Mouse (Mus musculus): ENCODE data around the gene Pias3. TPM values are rescaled to one million over a fixed set of nuclear protein-coding genes. Genes with fewer than 3 reads are reported as not detected.
"Not testable (repeated sequence)": the region's sequence is repeated elsewhere in the genome, so short reads cannot be mapped to it uniquely, and the experiment has no call there.

Pias3 gene
- polyA plus RNA-seq, 1 experiment = 0.52 TPM

DNA sequence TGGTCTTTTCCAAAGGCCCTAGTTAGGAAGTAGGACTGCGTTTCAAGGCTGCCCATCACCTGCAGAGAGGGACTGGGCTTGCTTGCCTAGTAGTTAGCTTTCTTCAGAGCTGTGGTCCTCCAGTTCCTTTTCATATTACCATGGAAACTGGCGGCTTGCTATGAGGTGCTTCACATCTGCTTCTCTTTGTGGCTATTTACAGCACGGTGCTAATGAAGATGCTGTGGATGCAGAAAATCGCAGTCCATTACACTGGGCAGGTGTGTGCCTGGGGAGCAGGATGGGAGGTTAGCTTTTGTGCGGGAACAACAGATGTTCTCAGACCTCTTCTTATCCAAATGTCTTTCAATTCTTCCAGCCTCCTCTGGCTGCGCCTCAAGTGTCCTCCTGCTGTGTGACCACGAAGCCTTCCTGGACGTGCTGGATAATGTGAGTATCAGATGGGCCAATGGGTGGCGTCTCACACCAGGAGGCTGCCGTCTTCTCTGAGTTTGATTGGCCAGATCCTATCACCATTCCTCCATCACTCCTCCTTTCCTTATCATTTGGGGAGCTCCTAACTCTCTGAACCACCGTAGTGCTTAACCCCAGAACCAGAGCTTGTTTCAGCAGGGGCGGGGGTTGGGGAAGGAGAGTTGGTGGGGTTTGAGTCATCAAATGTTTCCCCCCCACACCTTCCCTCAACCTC, 15.8 kb upstream of the Pias3 start:
- peaks cover 33% of the 10 kb centered on the region for H3K27me3 ChIP-seq (ENCODE audit: control insufficient read depth)

DNA sequence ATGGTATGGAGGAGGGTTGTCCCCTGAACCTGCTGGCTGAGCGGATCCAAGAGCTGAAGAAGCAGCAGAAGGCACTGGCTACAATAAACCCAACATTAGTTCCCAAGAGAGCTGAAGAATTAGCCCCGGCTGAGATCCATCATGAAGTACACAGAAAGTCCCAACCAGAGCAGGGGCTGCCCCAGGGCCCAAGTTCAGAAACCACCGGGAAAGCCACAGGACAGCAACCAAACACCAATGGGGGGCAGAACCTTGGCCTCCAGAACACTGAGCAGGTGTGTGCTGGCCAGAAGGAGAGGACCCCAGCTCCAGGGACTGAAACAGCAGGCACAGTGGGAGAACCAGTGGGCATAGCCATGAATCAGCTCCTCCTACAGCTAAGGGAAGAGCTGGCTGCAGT, 12.7 kb upstream of the Pias3 start:
- Histone ChIP-seq H3K4me3 (replicated peaks) (no peak overlapping the region), H3K36me3 (ENCODE audit: control insufficient read depth) (no peaks in the 10 kb centered on the region), H3K27me3 (ENCODE audit: control insufficient read depth) (peaks cover 50% of the 10 kb centered on the region), H3K9me3 (ENCODE audit: control insufficient read depth, low read length) (no peaks in the 10 kb centered on the region), H3K4me1 (ENCODE audit: control insufficient read depth) (peaks cover 20% of the 10 kb centered on the region)
- TF ChIP-seq TAL1 (IDR thresholded peaks at IDR 0.05; ENCODE audit: low read length) (no peak), GATA1 (IDR thresholded peaks at IDR 0.05; ENCODE audit: low read length) (no peak)

More for the DNA sequence above, 15.8 kb upstream of the Pias3 start:
- Histone ChIP-seq H3K36me3 (ENCODE audit: control insufficient read depth) (no peaks in the 10 kb centered on the region), H3K4me1 (ENCODE audit: control insufficient read depth) (peaks cover 20% of the 10 kb centered on the region), H3K9me3 (ENCODE audit: control insufficient read depth, low read length) (no peaks in the 10 kb centered on the region), H3K4me3 (replicated peaks) (no peak overlapping the region)
- TF ChIP-seq TAL1 (IDR thresholded peaks at IDR 0.05; ENCODE audit: low read length) = no peak
- no peak for TF ChIP-seq GATA1 (IDR thresholded peaks at IDR 0.05; ENCODE audit: low read length)

DNA sequence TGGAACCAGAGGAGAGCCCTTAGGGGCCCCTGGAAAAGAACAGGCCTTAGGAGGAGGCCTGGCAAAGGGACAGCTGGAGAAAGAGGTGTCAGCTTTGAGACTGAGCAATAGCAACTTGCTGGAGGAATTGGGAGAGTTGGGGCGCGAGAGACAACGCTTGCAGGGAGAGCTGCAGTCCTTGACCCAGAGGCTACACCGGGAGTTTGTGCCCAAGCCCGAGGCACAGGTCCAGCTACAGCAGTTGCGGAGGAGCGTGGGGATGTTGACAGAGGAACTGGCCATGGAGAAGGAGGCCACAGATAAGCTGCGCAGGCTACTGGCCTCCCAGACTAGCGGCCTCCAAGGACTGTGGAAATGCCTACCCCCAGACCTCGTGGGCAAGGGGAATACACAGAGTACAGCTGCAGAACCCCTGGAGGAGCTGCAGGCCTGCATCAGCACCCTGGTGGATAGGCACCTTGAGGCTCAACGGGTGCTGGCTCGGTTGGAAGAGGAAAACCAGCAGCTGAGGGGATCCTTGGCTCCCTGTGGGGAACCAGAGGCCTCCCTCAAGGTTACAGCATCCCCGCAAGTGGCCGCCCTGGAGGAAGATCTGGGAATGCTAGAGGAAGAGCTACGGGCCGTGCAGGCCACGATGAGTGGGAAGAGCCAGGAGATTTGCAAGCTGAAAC, 11.9 kb upstream of the Pias3 start:
- no peaks in the 10 kb centered on the region for H3K9me3 ChIP-seq (ENCODE audit: control insufficient read depth, low read length)
- H3K4me1 ChIP-seq (ENCODE audit: control insufficient read depth) = peaks cover 12% of the 10 kb centered on the region
- no peaks in the 10 kb centered on the region for H3K36me3 ChIP-seq (ENCODE audit: control insufficient read depth)
- H3K27me3 ChIP-seq (ENCODE audit: control insufficient read depth) = peaks cover 56% of the 10 kb centered on the region
- no peak overlapping the region for H3K4me3 ChIP-seq (replicated peaks)
- TF ChIP-seq GATA1 (IDR thresholded peaks at IDR 0.05; ENCODE audit: low read length) (no peak), TAL1 (IDR thresholded peaks at IDR 0.05; ENCODE audit: low read length) (no peak)

DNA sequence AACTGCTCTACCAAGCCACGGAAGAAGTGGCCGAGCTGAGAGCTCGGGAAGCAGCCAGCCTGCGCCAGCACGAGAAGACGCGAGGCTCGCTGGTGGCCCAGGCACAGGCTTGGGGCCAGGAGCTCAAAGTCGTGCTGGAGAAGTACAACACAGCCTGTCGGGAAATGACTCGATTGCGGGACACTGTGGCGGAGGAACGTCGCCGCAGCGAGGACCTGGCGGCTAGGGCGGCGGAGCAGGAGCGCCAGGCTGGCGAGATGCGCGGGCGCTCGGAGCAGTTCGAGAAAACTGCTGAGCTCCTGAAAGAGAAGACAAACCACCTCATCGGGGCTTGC, 11.4 kb upstream of the Pias3 start:
- Histone ChIP-seq H3K36me3 (ENCODE audit: control insufficient read depth) (no peaks in the 10 kb centered on the region), H3K4me1 (ENCODE audit: control insufficient read depth) (peaks cover 8% of the 10 kb centered on the region)

DNA sequence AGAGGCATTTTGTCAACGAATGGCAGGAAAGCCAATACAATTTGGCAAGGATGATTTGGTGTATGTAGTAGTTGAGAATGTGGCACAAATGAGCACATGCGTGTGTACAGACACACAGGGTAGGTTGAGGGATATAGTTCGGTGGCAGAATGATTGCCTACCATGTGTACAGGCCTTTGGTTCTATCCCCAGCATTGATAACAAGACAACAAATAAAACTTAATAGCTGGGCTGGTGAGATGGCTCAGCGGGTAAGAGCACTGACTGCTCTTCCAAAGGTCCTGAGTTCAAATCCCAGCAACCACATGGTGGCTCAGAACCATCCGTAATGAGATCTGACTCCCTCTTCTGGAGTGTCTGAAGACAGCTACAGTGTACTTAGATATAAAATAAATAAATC, 10.1 kb upstream of the Pias3 start:
- H3K4me3 ChIP-seq (replicated peaks); H3K9me3 ChIP-seq (ENCODE audit: control insufficient read depth, low read length); H3K36me3 ChIP-seq (ENCODE audit: control insufficient read depth); H3K4me1 ChIP-seq (ENCODE audit: control insufficient read depth): not testable (repeated sequence)
- peaks cover 63% of the 10 kb centered on the region for H3K27me3 ChIP-seq (ENCODE audit: control insufficient read depth)

More for the DNA sequence above, 11.4 kb upstream of the Pias3 start:
- no peak for TF ChIP-seq TAL1 (IDR thresholded peaks at IDR 0.05; ENCODE audit: low read length)
- TF ChIP-seq GATA1 (IDR thresholded peaks at IDR 0.05; ENCODE audit: low read length) = no peak
- no peaks in the 10 kb centered on the region for H3K9me3 ChIP-seq (ENCODE audit: control insufficient read depth, low read length)
- no peak overlapping the region for H3K4me3 ChIP-seq (replicated peaks)
- peaks cover 59% of the 10 kb centered on the region for H3K27me3 ChIP-seq (ENCODE audit: control insufficient read depth)

DNA sequence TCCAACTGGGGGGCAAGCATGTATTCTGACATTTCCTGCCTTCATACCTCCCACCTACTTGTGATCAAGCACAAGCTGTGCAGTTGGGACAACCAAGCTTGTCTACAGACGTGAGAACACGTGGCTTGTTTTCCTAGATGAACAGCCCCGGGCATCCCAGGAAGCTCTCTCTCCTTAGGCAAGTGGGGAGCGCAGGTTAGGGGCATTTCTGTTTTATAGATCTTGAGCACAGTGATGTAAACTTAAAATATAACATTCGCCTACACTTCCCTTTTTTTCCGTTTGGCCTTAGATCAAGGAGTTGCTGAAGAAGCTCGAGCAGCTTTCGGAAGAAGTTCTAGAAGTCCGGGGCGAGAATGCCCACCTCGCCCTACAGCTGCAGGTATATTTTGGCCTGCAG, 7.3 kb upstream of the Pias3 start:
- Histone ChIP-seq H3K36me3 (ENCODE audit: control insufficient read depth) (no peaks in the 10 kb centered on the region), H3K9me3 (ENCODE audit: control insufficient read depth, low read length) (no peaks in the 10 kb centered on the region), H3K4me1 (ENCODE audit: control insufficient read depth) (peaks cover 3% of the 10 kb centered on the region; the same call in 1 of the 2 replicates), H3K27me3 (ENCODE audit: control insufficient read depth) (peaks cover 50% of the 10 kb centered on the region), H3K4me3 (replicated peaks) (no peak overlapping the region)
- TF ChIP-seq TAL1 (IDR thresholded peaks at IDR 0.05; ENCODE audit: low read length) (no peak), GATA1 (IDR thresholded peaks at IDR 0.05; ENCODE audit: low read length) (no peak)

DNA sequence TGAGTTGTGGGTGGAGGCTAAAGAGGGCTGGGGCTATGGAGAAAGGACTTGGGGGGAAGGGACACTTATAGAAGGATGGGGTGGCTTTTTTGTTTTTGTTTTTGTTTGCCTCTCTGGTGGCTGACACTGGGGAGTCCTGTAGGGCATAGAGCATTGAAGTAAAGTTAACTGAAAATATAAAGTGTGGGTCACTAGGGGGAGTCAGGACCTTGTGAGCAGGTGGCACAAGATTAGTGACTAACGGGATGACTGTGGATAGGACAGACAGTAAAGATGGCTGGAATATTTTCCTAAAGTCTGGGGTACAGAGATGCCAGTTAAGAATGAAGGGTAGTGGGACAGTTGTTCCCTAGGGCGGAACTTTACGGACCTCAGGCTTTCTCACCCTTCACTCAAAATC, 5.9 kb upstream of the Pias3 start:
- H3K4me3 ChIP-seq (replicated peaks) = no peak overlapping the region
- TF ChIP-seq TAL1 (IDR thresholded peaks at IDR 0.05; ENCODE audit: low read length) (no peak), GATA1 (IDR thresholded peaks at IDR 0.05; ENCODE audit: low read length) (no peak)
- peaks cover 36% of the 10 kb centered on the region for H3K27me3 ChIP-seq (ENCODE audit: control insufficient read depth)
- H3K4me1 ChIP-seq (ENCODE audit: control insufficient read depth) = no peaks in the 10 kb centered on the region
- no peaks in the 10 kb centered on the region for H3K36me3 ChIP-seq (ENCODE audit: control insufficient read depth)
- no peaks in the 10 kb centered on the region for H3K9me3 ChIP-seq (ENCODE audit: control insufficient read depth, low read length)

DNA sequence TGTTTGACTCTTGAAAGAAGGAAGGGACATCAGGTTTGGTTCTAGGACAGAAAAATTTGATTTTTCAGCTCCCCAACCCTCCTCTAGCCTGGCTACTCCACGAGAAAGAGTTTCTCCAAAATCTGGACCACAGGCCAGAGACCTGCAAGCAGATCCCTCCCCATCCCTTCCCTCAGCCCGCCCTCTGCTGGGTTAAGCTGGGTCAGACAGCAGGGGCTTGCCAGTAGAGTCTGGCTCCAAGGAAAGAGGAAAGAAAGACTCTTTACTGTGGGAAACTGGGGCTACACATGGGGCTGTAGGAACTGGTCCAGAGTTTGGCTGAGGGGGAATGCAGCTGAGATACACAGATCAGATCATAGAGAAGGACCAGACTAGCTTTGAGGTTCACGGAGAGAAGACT, 3.7 kb upstream of the Pias3 start:
- Histone ChIP-seq H3K36me3 (ENCODE audit: control insufficient read depth) (no peaks in the 10 kb centered on the region), H3K9me3 (ENCODE audit: control insufficient read depth, low read length) (no peaks in the 10 kb centered on the region), H3K4me3 (replicated peaks) (no peak overlapping the region), H3K27me3 (ENCODE audit: control insufficient read depth) (peaks cover 29% of the 10 kb centered on the region), H3K4me1 (ENCODE audit: control insufficient read depth) (peaks cover 17% of the 10 kb centered on the region)
- TF ChIP-seq GATA1 (IDR thresholded peaks at IDR 0.05; ENCODE audit: low read length) (no peak), TAL1 (IDR thresholded peaks at IDR 0.05; ENCODE audit: low read length) (no peak)

DNA sequence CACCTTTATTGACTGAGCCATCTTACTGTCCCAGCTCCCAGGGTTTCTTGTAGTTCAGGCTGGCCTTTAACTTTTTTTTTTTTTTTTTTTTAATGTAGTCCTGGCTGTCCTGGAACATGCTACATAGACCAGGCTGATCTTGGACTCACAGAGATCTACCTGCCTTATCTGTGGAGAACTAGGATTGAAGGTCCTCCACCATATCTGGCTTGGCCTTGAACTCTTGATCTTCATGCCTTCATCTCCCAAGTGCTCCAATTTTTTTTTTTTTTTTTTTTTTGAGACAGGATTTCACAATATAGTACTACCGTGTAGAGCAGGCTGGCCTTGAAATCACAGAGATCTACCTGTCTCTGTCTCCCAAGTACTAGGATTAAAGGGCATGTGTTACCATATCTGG, 2.6 kb upstream of the Pias3 start:
- H3K36me3 ChIP-seq (ENCODE audit: control insufficient read depth) = no peaks in the 10 kb centered on the region
- TF ChIP-seq GATA1 (IDR thresholded peaks at IDR 0.05; ENCODE audit: low read length) = no peak
- H3K4me3 ChIP-seq (replicated peaks) = no peak overlapping the region
- H3K4me1 ChIP-seq (ENCODE audit: control insufficient read depth) = peaks cover 22% of the 10 kb centered on the region
- H3K9me3 ChIP-seq (ENCODE audit: control insufficient read depth, low read length) = no peaks in the 10 kb centered on the region
- H3K27me3 ChIP-seq (ENCODE audit: control insufficient read depth) = peaks cover 24% of the 10 kb centered on the region

Measured in erythroblast, embryonic 14.5 days (primary cell).